Mouse (Mus musculus) liver, adult 2 months (tissue): ENCODE measurements at regions not wholly inside any gene's neighbourhood (a gene's known extent, or its start where the extent isn't known, plus 50 kb on each side); places are given as distances from the start of the nearest gene placed in this dataset.

Experiments used
- CTCF ChIP-seq: fragments of 200-500 bp; IDR thresholded peaks from 2 replicates; pipeline ENCODE4 v1.5.1; 2011; ENCODE audit warnings: low read depth, low read length, control low read depth
- POLR2A ChIP-seq: fragments of 200-500 bp; IDR thresholded peaks from 2 replicates; pipeline ENCODE4 v1.6.1; 2011; ENCODE audit warnings: low read length, control low read depth; ENCODE audit not compliant: insufficient read depth; ENCODE audit errors: extremely low read depth

- TF ChIP-seq POLR2A (no peak), CTCF (no peak)
These were observed 270.0 kb upstream of the Klf6 start for GRCm38 (mm10) chr13:5591286-5591685.
